Mouse (Mus musculus) adrenal gland, postnatal 36 days (tissue): Measurements from ENCODE around the gene Zfp365. TPM values are rescaled to one million over a fixed set of nuclear protein-coding genes. Genes with fewer than 3 reads are reported as not detected.

Experiments
- DNase-seq, 2 experiments: peaks; one replicate each; pipeline ENCODE4 v3.0.0; 2021; ENCODE audit warnings: mixed read lengths in 1 of 2
- long read RNA-seq, 2 experiments: library from polyadenylated mRNA; stranded (forward); transcript quantifications; one replicate each; pipeline ENCODE4 v2.0.0; 2021; ENCODE audit warnings: borderline sequencing depth in 2 of 2
- total RNA-seq, 2 experiments: library from RNA; stranded (reverse); gene quantifications; 2 replicates each; pipeline ENCODE4 v1.2.3; 2021

Gene Zfp365
- total RNA-seq: 1 to 10 TPM; 1.4 to 2.1 TPM
- long read RNA-seq, experiment 1: 0 reads
- long read RNA-seq, experiment 2: 0 reads

- DNase-seq: peak; percentile 57 to 71
Measured at GRCm38 (mm10) chr10:67912337-67912776, at the start of gene Zfp365. Gene Zfp365 (minus strand): TSS chr10:67912662.

GRCm38 (mm10) chr10:67959982-67960381, 47.5 kb upstream of the Zfp365 start:
- no peak for DNase-seq

GRCm38 (mm10) chr10:67955982-67956381, 43.5 kb upstream of the Zfp365 start:
- no peak for DNase-seq

GRCm38 (mm10) chr10:67951690-67952089, 39.2 kb upstream of the Zfp365 start:
- no peak for DNase-seq

- no peak for DNase-seq
Measured at GRCm38 (mm10) chr10:67950059-67950748, 37.7 kb upstream of the Zfp365 start.

GRCm38 (mm10) chr10:67943513-67943912, 31.1 kb upstream of the Zfp365 start:
- DNase-seq: no peak

- no peak for DNase-seq
Measured at GRCm38 (mm10) chr10:67939546-67939945, 27.1 kb upstream of the Zfp365 start.

- no peak for DNase-seq
Measured at GRCm38 (mm10) chr10:67937775-67938174, 25.3 kb upstream of the Zfp365 start.

GRCm38 (mm10) chr10:67936944-67937343, 24.5 kb upstream of the Zfp365 start:
- DNase-seq: no peak

- no peak for DNase-seq
Measured at GRCm38 (mm10) chr10:67932780-67933179, 20.3 kb upstream of the Zfp365 start.

GRCm38 (mm10) chr10:67931328-67931727, 18.9 kb upstream of the Zfp365 start:
- DNase-seq: no peak

- no peak for DNase-seq
Measured at GRCm38 (mm10) chr10:67928584-67928983, 16.1 kb upstream of the Zfp365 start.

- no peak for DNase-seq
Measured at GRCm38 (mm10) chr10:67927718-67928455, 15.4 kb upstream of the Zfp365 start.

- DNase-seq: peak in 1 of 2 experiments; percentile 12
Measured at GRCm38 (mm10) chr10:67924030-67924429, 11.6 kb upstream of the Zfp365 start.

GRCm38 (mm10) chr10:67921777-67922176, 9.3 kb upstream of the Zfp365 start:
- DNase-seq: no peak

GRCm38 (mm10) chr10:67919706-67920105, 7.2 kb upstream of the Zfp365 start:
- DNase-seq: no peak

- DNase-seq: no peak
Measured at GRCm38 (mm10) chr10:67918194-67918899, 5.9 kb upstream of the Zfp365 start.

GRCm38 (mm10) chr10:67917356-67917755, 4.9 kb upstream of the Zfp365 start:
- no peak for DNase-seq

GRCm38 (mm10) chr10:67911447-67912336, 770 bp downstream of the Zfp365 start:
- DNase-seq: no peak

- DNase-seq: no peak
Measured at GRCm38 (mm10) chr10:67907931-67908330, 4.5 kb downstream of the Zfp365 start.

GRCm38 (mm10) chr10:67906926-67907325, 5.5 kb downstream of the Zfp365 start:
- no peak for DNase-seq

- DNase-seq: no peak
Measured at GRCm38 (mm10) chr10:67906063-67906462, 6.4 kb downstream of the Zfp365 start.
